Mouse (Mus musculus) right cerebral cortex, postnatal 36 days (tissue): ENCODE measurements around the gene Tex10.
A peak's percentile ranks its signal among the peaks of the same experiment; 100 is the strongest.
"Not testable (repeated sequence)": the region's sequence is repeated elsewhere in the genome, so short reads cannot be mapped to it uniquely, and the experiment has no call there.

Experiments used
- DNase-seq, 2 experiments: peaks; one replicate each; pipeline ENCODE4 v3.0.0; 2022; ENCODE audit warnings: low spot score in 2 of 2, mixed read lengths in 1 of 2

Tex10 gene

GRCm38 (mm10) chr4:48405724-48406491, 67.4 kb downstream of the Tex10 start:
- not testable (repeated sequence) for DNase-seq

GRCm38 (mm10) chr4:48403066-48403640, 70.1 kb downstream of the Tex10 start:
- no peak for DNase-seq

- DNase-seq: no peak
Measured at GRCm38 (mm10) chr4:48396949-48397348, 76.3 kb downstream of the Tex10 start.

- DNase-seq: no peak
Measured at GRCm38 (mm10) chr4:48382506-48382905, 90.8 kb downstream of the Tex10 start.

- peak; percentile 55 for DNase-seq
Measured at GRCm38 (mm10) chr4:48380940-48381339, 92.3 kb downstream of the Tex10 start.
